Mouse (Mus musculus) embryonic facial prominence, embryonic 14.5 days (tissue): Measurements from ENCODE around the gene Tmem135. TPM values are rescaled to one million over a fixed set of nuclear protein-coding genes. Genes with fewer than 3 reads are reported as not detected.
A peak's percentile ranks its signal among the peaks of the same experiment; 100 is the strongest.

Source experiments
- ATAC-seq: fragments of 200-750 bp; cut with Nextera tagmentation; 2 replicates; pipeline ENCODE4 v1.8.0; 2017; ENCODE audit warnings: low read depth, moderate number of reproducible peaks, moderate TSS enrichment
- DNase-seq: peaks from one replicate; pipeline ENCODE4 v3.0.0-alpha.2; 2015; ENCODE audit warnings: low spot score
- H3K27ac ChIP-seq: fragments of 300-500 bp; sonication (generic); replicated peaks from 2 replicates; pipeline ENCODE4 v1.5.1; 2014; ENCODE audit warnings: low read depth, mild to moderate bottlenecking, low read length, moderate library complexity
- H3K27me3 ChIP-seq: fragments of 300-500 bp; sonication (generic); replicated peaks from 2 replicates; pipeline ENCODE4 v1.6.1; 2014; ENCODE audit warnings: low read length; ENCODE audit not compliant: control insufficient read depth, insufficient read depth
- H3K36me3 ChIP-seq: fragments of 300-500 bp; sonication (generic); 2 replicates; pipeline ENCODE4 v1.6.1; 2014; ENCODE audit warnings: low read length, mixed read lengths; ENCODE audit not compliant: control insufficient read depth, insufficient read depth
- H3K4me1 ChIP-seq: fragments of 300-500 bp; sonication (generic); 2 replicates; pipeline ENCODE4 v1.6.1; 2014; ENCODE audit warnings: antibody characterized with exemption, low read length; ENCODE audit not compliant: control insufficient read depth, insufficient read depth
- H3K4me2 ChIP-seq: fragments of 300-500 bp; sonication (generic); 2 replicates; pipeline ENCODE4 v1.6.1; 2014; ENCODE audit warnings: low read depth, mild to moderate bottlenecking, low read length, moderate library complexity, mixed read lengths
- H3K4me3 ChIP-seq: fragments of 300-500 bp; sonication (generic); 2 replicates; pipeline ENCODE4 v1.5.1; 2014; ENCODE audit warnings: low read depth, mild to moderate bottlenecking, low read length
- H3K9ac ChIP-seq: fragments of 300-500 bp; sonication (generic); 2 replicates; pipeline ENCODE4 v1.6.1; 2014; ENCODE audit warnings: low read depth, mild to moderate bottlenecking, low read length, moderate library complexity, mixed read lengths
- H3K9me3 ChIP-seq: fragments of 300-500 bp; sonication (generic); 2 replicates; pipeline ENCODE4 v1.6.1; 2016; ENCODE audit warnings: low read length; ENCODE audit not compliant: control insufficient read depth
- WGBS: fragments of 180-500 bp; shearing (Covaris S2); extraction: QIAGEN DNeasy Blood & Tissue Kit; methylation state at CpG from one replicate; pipeline ENCODE4 v1.1.7; 2014; 5-methylcytosine and 5-hydroxymethylcytosine counted together
- polyA plus RNA-seq: library from polyadenylated mRNA; unstranded; fragments of >200 nt; fragmentation: Nextera tagmentation; extraction: Ambion mirVana; gene quantifications from 2 replicates; pipeline ENCODE4 v1.2.1, GENCODE M21; 2014

Gene Tmem135
- polyA plus RNA-seq, 1 experiment from 2014 or later = 18.8 TPM

DNA sequence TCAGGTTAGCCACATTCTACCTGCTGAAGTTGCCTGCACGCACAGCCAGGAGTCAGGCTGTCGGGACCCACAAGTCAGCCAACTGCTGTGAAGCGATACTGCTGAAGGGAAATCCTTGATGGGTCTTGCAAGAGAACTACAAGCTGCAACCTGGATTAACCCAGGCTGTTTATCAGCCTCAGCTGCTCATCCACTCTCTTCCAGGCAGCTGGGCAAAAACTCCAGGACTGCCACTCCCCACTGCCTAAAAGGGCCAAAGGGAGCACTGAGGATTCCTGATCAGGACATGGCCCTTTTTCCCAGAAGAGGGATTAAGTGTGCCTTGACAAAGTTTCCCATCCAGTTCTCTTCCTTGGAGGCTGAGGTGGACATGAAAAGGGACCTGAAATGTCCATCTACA lies 15.0 kb downstream of the Tmem135 start:
- DNase-seq (no peak), ATAC-seq (no peak)
- Histone ChIP-seq H3K9ac (no peak overlapping the region), H3K27me3 (no peaks in the 10 kb centered on the region), H3K9me3 (no peaks in the 10 kb centered on the region), H3K4me1 (0 out of 2 replicates have a peak, but pooled peaks cover 5% of the 10 kb centered on the region), H3K27ac (no peak overlapping the region), H3K4me3 (no peak overlapping the region), H3K36me3 (no peaks in the 10 kb centered on the region), H3K4me2 (no peak overlapping the region)
- 67% methylated on average over 3 of the region's 3 CpGs for WGBS

DNA sequence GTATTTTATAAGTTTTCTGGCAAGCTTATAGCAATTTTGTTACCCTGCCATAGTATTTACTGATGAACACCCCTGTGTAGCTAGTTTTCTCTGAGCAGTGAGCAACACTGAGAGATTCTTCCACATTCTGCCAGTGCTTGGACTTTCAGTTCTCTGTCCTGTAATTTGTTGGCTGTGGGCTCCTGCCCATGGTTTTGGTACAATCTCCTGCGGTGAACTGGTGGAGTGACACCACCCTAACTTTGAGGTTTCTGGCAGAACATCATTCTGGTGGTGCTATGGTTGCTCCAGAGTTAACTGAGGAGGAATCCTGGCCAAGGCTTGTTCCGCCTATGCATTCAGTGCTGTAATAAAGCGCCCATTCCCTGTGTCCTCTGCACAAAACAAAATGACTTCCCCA lies 21.1 kb downstream of the Tmem135 start:
- H3K27ac ChIP-seq = no peak overlapping the region

DNA sequence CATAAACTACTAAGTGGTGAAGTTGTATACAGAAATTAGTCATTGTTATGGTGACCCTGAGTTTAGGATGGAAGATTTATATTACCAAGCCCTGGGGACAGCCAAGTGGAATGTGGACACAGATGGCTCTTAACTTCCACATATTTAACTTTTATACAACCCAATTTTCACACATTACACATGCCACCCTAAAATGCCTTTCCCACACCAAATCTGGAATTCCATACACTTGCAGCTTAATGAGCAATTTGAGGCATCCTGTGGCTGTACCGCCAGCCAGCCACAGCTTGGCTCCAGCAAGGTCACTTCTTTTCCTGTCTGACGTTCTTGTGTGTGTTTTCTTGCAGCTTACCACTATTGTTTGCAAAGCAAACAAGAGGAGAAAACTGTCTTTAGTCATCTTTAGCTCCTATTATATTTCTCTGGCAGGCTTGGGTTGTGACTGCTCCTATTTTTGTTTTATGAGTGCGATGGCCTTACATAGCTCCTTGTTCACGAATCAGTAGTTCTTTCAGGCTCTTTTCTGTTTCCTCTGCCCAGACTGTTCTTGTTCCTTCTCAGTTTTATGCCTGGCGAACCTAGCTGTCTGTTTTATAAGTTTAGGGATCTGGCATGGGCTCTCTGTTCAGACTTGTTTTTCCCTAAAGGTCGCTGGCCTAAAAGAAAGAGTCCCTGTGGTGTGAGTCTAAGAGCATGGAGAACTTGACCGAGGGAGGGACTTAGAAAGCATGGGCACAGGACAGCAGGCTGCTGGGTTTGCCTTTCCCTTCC lies 22.9 kb downstream of the Tmem135 start:
- no peak overlapping the region for H3K27ac ChIP-seq
- 48% methylated on average over 7 of the region's 7 CpGs for WGBS
- no peak overlapping the region for H3K9ac ChIP-seq
- no peaks in the 10 kb centered on the region for H3K27me3 ChIP-seq
- ATAC-seq (no peak), DNase-seq (no peak)
- H3K9me3 ChIP-seq = no peaks in the 10 kb centered on the region
- no peak overlapping the region for H3K4me2 ChIP-seq
- no peaks in the 10 kb centered on the region for H3K4me1 ChIP-seq
- no peak overlapping the region for H3K4me3 ChIP-seq
- H3K36me3 ChIP-seq = no peaks in the 10 kb centered on the region

More for the DNA sequence above, 21.1 kb downstream of the Tmem135 start:
- Histone ChIP-seq H3K9me3 (no peaks in the 10 kb centered on the region), H3K9ac (no peak overlapping the region), H3K4me2 (no peak overlapping the region), H3K4me3 (no peak overlapping the region), H3K36me3 (no peaks in the 10 kb centered on the region), H3K27me3 (no peaks in the 10 kb centered on the region), H3K4me1 (no peaks in the 10 kb centered on the region)
- WGBS = 77% methylated on average over 3 of the region's 3 CpGs
- ATAC-seq (no peak), DNase-seq (no peak)

DNA sequence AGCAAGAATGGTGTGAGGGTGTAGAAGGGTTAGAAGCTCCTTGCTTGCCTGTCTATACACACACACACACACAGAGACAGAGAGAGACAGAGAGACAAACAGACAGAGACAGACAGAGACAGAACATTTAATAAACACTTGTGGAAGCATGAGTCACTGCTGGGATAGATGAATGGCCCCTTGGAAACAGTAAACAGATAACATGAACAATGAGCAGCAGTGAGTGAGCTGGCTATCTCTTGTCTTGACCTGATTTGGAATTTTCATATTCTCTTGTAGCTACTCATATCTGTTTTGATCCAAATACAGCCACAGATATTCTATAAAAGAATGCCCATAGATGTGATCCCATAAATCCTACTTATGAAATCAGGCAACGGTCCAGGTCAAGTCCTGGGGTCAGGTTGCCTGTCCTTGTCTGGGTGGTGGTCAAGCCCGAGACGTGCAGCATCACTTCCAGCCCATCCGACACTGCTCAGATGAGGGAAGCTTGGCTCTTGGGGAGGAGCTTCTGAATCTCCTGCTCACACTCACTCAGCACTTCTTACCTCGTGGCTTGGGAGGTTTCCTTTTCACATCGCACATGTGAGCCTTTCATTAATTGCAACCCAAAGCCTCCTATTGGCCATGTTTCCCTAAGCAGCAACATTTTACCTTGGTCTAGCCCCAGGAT lies 32.3 kb downstream of the Tmem135 start:
- Histone ChIP-seq H3K9ac (no peak overlapping the region), H3K27me3 (no peaks in the 10 kb centered on the region), H3K4me2 (no peak overlapping the region), H3K36me3 (no peaks in the 10 kb centered on the region), H3K27ac (no peak overlapping the region), H3K9me3 (no peaks in the 10 kb centered on the region), H3K4me3 (no peak overlapping the region), H3K4me1 (no peaks in the 10 kb centered on the region)
- no peak for ATAC-seq
- 57% methylated on average over 6 of the region's 6 CpGs for WGBS
- no peak for DNase-seq

DNA sequence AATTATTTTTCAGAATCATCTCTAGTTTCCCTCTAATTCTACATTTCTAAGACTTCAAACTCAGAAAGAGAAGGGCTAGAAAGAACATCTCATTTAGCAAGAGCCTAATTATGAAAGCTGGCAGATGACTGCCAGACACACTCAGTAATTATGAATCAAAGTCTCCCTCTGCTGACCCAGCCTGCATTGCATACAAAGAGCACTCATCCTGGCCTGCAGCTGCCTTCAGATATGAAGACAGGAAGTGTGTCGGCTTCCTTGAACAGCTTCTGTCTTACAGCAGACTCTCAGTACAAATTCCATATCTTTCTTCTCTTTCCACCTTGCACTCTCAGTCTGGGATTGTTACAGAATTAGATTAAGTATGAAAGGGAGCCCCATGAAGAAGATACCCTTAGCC lies 33.1 kb downstream of the Tmem135 start:
- Histone ChIP-seq H3K9ac (no peak overlapping the region), H3K27ac (no peak overlapping the region), H3K9me3 (no peaks in the 10 kb centered on the region), H3K4me2 (no peak overlapping the region), H3K4me3 (no peak overlapping the region), H3K27me3 (no peaks in the 10 kb centered on the region), H3K4me1 (no peaks in the 10 kb centered on the region), H3K36me3 (no peaks in the 10 kb centered on the region)
- WGBS = 19% methylated on average over 1 of the region's 1 CpGs
- DNase-seq = peak; percentile 76
- ATAC-seq = no peak

DNA sequence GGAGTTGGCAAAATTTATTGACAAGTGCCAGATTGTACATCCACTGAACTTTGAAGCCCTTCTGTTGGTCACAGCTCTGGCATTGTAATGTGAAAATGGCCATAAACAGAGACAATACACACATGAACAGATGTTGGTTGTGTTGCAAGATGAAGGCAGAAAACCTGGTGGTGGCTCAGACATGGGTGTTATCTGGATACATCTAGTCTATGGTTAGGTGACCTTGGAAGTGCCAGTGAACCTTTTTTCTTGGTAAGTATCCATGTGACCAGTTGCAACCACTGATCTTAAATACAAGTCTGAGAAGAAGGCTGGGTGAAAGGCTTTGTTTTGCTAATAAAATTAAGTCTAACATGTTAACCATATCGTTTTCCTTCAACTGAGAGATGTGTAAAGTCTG lies 33.9 kb downstream of the Tmem135 start:
- ATAC-seq = no peak
- Histone ChIP-seq H3K27me3 (no peaks in the 10 kb centered on the region), H3K9ac (no peak overlapping the region), H3K27ac (no peak overlapping the region), H3K4me1 (no peaks in the 10 kb centered on the region), H3K4me3 (no peak overlapping the region), H3K9me3 (no peaks in the 10 kb centered on the region), H3K36me3 (no peaks in the 10 kb centered on the region), H3K4me2 (no peak overlapping the region)
- WGBS = 83% methylated on average over 1 of the region's 1 CpGs
- no peak for DNase-seq

DNA sequence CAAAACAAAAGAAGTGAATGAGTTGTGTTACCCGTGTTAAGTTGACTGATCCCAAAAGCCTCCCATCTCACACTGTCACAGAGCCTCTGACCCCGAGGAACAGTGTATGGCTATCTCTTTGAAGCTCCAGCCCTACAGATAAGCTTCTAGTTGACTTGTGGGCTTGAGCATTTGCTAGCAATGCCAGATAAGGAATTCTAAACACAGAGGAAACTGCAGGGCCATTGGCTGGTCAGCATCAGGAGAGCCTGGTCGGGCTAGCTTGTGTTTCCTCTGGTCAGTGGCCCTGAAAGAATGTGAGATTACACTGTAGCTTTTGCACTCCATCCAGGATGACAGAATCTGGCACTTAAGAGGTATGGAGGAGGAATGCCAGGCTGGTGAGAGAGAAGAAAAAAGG lies 36.4 kb downstream of the Tmem135 start:
- ATAC-seq (no peak), DNase-seq (no peak)
- H3K9ac ChIP-seq = no peak overlapping the region
- H3K4me1 ChIP-seq = no peaks in the 10 kb centered on the region
- no peak overlapping the region for H3K4me3 ChIP-seq
- no peaks in the 10 kb centered on the region for H3K27me3 ChIP-seq
- H3K27ac ChIP-seq = no peak overlapping the region
- no peaks in the 10 kb centered on the region for H3K9me3 ChIP-seq
- no peak overlapping the region for H3K4me2 ChIP-seq
- H3K36me3 ChIP-seq = no peaks in the 10 kb centered on the region
- WGBS = 39% methylated on average over 3 of the region's 3 CpGs

DNA sequence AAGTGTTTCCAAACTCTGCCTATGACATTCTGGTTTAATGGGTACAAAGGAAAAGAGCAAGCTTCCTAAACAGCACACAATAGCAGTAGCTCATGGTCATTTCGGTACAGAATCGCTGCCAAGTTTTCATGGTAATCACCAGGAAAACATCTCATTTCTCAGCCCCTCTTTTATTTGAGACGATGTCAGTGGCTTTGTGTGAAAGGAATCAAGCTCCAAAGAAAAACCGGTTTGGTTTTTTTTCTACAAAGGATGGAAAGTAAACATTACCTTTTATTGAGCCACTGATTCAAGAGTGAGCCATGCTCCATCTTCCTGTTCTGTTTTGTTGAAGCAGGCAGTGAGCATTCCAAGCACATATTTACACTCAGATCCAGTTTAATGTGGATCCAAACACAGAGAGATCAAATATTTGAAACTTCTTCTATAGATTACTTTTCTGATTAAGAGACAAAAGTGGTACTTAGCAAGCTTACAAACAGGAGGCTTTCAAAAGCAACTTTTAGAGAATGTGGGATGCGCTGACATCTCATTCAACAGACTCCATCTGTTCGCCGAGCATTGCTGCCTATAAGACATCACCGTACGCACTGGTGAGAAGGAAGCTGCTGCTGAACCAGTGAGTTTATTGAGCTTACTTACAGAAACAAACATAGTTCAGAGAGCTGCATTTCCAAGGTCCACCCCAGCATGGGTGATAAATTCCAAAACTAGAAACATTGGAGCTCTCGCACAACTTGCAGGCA lies 38.7 kb downstream of the Tmem135 start:
- H3K4me1 ChIP-seq = no peaks in the 10 kb centered on the region
- H3K27me3 ChIP-seq = no peaks in the 10 kb centered on the region
- WGBS = 82% methylated on average over 10 of the region's 10 CpGs
- H3K36me3 ChIP-seq = no peaks in the 10 kb centered on the region
- H3K9me3 ChIP-seq = no peaks in the 10 kb centered on the region
- no peak overlapping the region for H3K27ac ChIP-seq
- H3K9ac ChIP-seq = no peak overlapping the region
- peak; percentile 72; the same call in 1 of the 2 replicates for ATAC-seq
- H3K4me2 ChIP-seq = no peak overlapping the region
- H3K4me3 ChIP-seq = no peak overlapping the region
- peak; percentile 73 for DNase-seq
